Mouse (Mus musculus): ENCODE data around the gene Card11. TPM values are rescaled to one million over a fixed set of nuclear protein-coding genes. Genes with fewer than 3 reads are reported as not detected.

The Card11 gene
- total RNA-seq, 2 experiments from 2014 or later: 0.29 to 0.45 TPM

DNA sequence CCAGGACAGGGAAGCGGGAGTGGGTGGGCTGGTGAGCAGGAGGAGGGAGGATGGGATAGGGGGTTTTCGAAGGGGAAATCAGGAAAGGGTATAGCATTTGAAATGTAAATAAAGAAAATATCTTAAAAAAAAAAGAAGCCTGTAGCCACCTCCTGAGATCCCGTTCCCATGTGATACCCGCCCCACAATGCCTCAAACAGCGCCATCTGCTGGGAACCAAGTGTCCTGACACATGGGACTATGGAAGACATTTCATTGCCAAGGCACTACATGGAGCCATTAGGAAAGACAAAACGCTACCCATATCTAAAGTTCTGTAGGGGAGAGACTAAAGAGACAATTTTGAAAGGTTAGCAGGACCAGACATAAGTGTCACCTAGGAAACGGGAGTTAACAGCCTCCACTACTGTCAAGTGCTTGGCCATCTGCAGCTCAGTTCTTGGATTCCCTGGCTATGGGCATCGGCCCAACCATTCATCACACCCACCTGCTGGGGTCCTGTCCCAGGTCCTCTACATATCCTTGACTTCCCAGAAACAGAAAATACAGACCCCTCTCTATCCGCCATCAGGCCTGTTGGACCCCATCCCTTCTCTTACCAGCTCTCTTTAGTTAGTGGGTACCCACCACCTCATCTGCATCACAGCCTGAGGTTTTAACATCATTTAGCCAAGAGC lies 65.6 kb downstream of the Card11 start:
- intact Hi-C loops (cut with DNase I): no loop called here
- DNase-seq: no peak

DNA sequence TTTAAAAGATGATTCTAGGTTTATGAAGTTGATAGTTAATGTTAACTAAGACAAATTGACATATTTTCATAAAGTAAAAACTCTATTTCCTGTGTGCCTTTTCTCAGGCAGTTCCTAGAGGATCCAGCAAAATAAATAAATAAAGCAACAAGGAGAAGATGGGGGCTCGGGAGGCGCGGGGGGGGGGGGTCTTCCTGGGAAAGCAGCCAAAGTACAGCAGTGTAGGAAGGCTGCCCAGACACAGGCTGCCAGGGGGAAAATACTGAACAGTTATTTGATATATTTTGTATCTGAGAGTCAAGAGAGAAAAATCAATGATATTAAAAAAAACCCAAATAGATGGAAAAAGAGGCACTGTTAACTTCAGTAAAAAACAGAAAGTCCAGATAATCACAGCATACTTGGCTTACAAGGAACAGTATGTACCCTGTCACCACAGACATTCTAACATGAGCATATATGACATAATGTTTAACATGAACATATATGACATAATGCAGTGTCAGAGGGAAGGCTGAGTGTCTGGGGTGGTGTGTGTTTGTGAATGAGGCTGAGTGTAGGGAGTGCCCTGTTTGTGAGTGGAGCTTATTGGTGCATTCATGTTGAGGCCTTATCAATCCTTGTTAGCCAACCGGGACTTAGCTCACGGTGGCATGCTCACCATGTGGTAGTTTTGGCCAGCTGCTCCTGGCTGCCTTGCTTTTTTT lies 68.7 kb downstream of the Card11 start:
- no peak for DNase-seq
- intact Hi-C loops (cut with DNase I): no loop called here

DNA sequence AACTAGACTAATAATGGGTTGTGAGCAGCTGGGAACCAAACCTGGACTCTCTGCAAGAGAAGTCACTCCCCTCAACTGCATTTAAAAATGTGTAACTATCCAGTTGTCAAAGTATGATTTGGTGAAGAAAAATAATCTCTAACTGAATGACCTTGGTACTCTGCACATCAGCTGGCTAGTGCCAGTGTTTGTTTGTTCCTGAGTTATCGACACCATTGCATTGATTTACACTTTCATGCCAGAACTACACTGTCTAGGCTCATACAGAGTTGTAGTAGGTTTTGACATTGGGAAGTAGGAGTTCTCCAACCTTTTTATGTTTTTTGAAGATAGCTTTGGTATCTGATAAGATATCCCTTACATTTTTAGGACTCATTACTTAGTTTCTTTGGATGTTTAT lies 81.9 kb downstream of the Card11 start:
- no peak for DNase-seq
- intact Hi-C loops (cut with DNase I): no loop called here

DNA sequence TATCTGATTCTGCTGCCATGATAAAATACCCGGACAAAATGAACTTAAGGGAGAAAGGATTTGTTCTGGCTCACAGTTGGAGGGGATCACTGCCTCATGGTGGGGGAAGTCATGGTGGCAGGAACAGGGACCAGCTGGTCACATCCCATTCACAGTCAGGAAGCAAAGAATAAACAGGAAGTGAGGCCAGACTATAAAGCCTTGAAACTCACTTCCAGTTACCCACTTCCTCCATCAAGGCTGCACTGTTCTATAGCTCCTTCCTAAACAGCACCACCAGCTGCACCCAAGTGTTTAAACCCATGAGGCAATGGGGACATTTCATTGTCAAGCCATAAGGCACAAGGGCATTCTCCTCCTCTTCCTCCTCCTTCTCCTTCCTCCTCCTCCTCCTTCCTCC lies 82.6 kb downstream of the Card11 start:
- DNase-seq: no peak
- intact Hi-C loops (cut with DNase I): no loop called here

DNA sequence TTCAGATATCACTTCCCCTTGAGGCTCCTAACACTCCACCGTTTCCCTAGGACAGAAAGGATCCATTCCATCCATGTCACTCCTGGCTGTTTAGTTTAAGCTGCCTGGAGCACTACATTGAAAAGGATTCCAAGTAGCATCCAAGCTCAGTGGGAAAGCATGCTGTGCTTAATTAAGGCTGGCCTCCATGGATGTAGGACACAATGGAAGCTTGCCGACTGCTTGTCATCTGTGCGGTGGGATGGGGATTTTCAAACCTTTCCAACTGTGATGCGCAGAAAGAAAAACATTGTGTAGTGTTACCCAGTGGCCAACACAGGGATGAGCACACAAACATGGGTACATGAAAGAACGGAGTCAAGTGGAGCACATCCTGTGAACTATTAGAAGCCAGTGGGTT lies 89.5 kb downstream of the Card11 start:
- DNase-seq: no peak
- intact Hi-C loops (cut with DNase I): no loop called here

DNA sequence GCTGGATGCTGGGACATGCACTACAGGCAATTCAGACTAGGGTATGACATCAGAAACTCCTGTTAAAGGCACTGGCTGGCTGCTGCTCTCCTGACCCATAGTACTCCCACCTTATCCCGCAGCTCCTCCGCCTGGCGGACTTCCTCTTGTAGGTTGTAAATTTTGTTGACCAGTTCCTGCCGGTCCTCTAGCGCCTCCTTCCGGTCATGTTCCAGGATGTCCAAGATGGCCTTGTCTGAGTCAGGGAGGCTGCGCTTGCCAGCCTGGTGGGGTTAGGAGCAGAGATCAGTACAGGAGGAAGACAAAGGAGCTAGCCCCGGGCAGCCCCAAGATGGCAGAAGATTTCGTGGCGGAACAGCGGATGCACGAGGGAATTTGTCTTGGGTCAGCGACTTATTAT lies 99.5 kb downstream of the Card11 start:
- intact Hi-C loops (cut with DNase I): no loop called here
- DNase-seq: peak in 1 of 2 experiments; percentile 41

DNA sequence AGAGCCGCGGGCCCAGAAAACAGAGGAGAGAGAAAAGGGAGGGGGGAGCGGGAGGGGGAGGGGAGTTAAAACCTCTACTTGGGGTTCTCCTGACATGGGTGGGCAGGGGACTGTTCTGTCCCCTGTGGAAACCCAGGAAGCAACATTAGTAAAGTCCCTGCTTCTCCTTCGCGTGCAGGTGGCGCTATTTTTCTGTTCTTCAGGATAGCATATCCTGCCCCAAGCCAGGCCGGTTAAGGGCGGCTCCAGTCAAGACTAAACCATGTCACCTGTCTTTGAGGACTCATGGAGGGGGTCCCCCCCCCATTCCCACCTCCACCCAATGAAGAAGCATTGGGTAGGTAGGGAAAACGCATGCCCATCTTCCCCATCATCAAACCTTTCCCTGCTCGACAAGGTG lies 109.3 kb downstream of the Card11 start:
- DNase-seq: peak in 1 of 2 experiments; percentile 21
- intact Hi-C loops (cut with DNase I): no loop called here

DNA sequence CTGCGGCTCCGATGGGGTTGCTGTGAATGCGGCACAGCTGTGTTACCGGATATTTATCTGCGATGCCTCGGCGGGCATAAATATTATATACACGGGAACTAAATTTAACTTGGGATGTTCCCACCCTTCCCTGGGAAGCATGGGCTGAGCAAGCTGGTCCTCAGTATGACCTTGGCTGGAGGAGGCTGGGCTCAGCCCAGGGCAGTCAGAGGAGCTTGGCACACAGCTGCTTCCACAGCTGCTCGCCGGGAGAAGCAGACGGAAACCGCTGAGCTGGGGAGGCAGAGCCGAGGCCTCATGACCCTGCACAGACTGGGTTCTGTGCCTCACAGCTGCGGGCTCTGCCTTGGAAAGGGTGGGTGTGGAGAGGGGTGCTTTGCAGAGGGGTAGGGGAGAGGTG lies 110.3 kb downstream of the Card11 start:
- intact Hi-C loops (cut with DNase I): no loop called here
- DNase-seq: peak; percentile 64 to 66

DNA sequence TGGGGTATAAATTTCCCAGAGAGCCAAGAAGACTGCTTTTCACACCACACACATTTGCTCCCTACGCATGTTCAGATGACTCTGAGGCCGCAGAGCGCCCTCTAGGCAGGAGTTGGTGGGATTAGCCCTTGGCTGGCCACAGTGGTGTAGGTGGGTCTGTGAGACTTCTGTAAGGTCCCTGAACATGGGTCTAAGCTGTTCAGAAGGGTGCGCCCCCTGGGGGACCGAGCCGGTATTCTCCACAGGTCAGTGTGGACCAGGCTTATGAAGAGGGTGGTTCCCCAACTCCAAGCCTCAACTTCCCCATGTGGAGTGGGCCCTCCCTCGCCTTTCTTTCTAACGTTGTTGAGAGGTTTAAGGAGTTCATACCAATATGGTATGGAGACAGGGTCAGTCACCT lies 110.8 kb downstream of the Card11 start:
- intact Hi-C loops (cut with DNase I): no loop called here
- DNase-seq: peak; percentile 25 to 53

DNA sequence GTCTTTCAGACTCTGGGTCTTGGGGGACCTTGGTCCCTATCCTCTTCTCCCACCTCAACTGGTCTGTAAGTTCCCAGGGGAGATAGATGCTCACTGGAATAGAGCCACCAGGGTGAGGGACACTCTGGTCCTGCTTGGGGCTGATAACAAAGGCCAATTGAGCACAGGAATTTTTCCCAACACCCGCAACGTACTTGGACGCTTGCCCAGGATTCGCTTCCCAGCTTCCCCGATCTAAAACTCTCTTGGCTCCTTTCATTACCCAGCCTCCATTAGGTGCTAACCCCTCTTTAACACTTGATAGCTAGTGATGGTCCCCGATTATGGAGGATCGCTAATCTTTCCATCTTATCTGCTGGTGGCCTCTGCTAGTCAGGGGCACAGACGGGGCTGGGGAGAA lies 112.5 kb downstream of the Card11 start:
- intact Hi-C loops (cut with DNase I): no loop called here
- peak in 1 of 2 experiments; percentile 25 for DNase-seq

DNA sequence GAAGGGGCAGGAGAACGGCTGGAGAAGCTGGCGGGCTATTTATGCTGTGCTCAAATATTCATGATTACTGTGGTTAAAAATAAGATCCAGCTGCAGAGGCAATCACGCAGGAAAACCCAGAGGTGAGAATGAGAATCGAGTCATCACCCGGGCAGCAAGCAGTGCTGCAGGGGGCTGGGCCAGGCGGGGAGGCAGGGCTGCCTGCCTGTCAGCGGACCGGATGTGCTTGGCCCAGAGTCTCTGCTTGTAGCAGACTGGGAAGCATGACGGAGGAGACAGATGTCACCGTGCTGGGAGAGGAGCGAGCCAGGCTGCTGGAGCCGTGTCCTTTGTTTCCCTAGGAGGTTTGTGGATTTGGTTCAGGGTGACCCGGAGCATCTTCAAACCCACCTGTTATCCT lies 115.4 kb downstream of the Card11 start:
- intact Hi-C loops (cut with DNase I): no loop called here
- DNase-seq: peak; percentile 31 to 57

DNA sequence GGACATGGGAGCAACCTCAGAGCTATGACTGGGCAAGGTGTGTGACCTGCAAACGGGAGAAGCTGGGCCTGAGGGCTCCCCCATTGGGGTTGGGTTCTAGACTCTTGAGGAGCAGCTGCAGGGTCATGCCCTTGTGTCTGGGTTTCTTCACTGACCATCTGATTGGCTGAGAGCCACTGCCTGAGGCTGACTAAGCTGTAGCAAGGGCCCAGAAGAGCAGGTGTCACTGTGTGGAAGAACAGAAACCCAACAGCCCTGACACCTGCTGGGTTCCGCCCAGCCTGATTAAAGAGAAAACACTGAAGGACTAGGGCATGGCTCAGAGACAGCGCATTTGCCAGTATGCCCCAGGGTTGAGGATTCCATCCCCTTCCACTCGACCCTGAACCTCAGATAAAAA lies 118.0 kb downstream of the Card11 start:
- intact Hi-C loops (cut with DNase I): no loop called here
- no peak for DNase-seq

DNA sequence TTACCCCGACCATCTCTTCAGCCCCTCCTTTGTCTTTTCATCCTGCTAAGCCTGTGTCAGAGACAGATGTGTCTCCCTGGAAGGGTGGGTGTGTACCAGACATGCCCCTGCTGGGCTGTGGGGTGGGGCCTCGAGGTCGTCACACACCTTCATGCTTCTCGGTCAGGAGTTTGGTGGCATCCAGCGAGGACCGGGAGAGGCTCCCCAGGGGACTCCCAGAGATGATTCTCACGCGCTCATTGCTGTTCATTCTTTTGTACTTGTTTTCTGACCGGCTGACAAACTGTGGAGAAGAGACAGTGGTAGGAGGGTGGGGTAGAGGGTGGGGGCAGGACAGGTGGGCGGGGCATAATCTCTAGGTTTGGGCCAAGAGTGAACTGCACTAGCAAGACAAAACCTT lies 120.2 kb downstream of the Card11 start:
- DNase-seq: no peak
- intact Hi-C loops (cut with DNase I): no loop called here

DNA sequence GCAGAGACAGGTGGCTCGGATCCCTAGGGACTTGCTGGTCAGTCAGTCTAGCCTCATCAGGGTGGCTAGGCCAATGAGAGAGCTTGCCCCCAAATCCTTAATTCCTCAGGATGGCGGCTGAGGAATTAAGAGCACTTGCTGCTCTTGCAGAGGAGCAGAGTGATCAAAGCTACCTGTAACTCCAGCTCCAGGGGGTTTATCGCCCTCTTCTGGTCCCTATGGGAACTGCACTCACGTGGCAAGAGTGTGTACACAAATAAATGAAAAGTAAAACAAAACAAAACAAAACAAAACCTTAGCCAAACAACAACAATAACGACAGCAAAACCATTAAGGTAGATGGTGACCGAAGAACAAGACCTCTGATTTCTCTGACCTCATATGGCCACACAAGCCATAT lies 121.7 kb downstream of the Card11 start:
- no peak for DNase-seq
- intact Hi-C loops (cut with DNase I): loop anchor here (10.0 kb wide), 2 partner anchors 196 to 1436 kb away; no protein-coding TSS in a partner anchor

DNA sequence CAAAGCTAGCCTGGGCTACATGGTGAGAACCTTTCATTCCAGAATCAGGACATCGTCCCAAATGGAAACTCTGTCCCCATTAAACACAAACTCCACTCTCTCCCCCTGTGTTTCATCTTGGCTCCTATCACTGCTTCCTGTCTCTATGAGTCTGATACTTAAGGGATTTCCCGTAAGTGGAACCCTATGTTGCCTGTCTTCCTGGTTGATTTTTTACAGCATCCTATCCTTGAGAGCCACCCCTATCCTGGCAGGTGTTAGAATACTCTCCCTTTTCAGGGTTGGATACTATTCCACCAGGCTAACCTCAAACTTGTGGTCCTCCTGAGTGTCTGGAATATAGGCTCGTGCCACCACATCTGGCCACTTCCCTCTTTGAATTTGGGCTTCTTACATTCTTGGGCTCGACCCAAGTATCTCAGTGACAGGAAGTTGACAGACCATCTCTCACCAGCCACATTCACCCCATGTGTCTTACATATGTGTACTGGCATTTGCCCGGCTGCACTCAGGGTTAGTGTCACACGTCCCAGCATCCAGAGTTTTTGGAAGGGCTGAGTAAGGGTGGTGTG lies 126.6 kb downstream of the Card11 start:
- intact Hi-C loops (cut with DNase I): loop anchor here (5.0 to 10.0 kb wide), 3 partner anchors 88 to 1441 kb away; no protein-coding TSS in a partner anchor
- no peak for DNase-seq

DNA sequence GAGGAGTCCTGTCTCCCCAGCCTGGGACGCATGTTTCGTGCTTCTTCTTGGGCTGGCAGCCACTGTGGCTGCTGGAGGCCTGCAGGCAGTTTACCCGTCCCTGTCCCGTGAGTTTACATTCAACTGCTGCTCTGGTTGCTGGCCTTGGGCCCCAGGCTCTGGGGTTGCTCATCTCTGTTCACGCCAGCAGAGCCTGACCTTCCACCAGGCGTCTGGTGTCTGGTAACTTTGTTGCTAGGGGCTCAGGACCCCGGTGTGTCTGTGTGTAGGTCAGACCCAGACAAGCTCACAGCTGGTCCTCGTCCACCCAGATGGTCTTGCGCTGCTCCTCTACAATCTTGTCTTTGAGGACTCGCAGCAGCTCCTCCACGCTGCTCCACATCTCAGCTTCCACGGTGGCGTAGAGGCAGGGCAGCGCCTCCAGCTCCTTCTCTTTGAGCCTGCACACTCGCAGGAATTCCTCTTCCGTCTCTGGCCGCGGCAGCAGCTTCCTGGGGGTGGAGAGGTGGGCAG lies 127.3 kb downstream of the Card11 start:
- peak in 1 of 2 experiments; percentile 37 for DNase-seq
- intact Hi-C loops (cut with DNase I): loop anchor here (5.0 to 10.0 kb wide), 3 partner anchors 89 to 1442 kb away; no protein-coding TSS in a partner anchor

DNA sequence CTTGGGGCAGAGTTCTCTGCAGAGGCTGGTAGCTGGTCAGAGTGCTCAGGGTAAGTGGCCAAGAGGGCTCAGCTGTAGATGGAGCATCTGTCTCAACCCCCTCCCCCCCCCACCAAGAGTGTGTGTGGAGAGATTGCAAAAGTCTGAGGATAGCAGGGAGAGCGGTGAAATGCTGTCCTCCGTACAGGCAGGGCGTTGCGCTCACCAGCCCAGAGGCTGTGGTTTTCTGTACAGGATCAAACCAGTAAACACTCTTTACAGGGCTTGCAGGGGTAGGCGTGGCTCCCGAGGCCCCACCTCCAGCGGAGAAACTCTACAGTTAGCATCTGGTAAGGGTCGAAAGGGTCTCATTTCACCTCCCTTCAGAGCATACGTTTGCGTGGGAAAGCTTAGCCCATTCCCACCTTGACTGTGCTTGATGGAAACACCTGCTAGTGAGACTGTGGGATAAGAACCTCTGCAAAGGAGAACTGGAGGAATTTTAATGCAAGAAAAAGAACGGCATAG lies 127.8 kb downstream of the Card11 start:
- intact Hi-C loops (cut with DNase I): loop anchor here (5.0 to 10.0 kb wide), 3 partner anchors 90 to 1442 kb away; no protein-coding TSS in a partner anchor

DNA sequence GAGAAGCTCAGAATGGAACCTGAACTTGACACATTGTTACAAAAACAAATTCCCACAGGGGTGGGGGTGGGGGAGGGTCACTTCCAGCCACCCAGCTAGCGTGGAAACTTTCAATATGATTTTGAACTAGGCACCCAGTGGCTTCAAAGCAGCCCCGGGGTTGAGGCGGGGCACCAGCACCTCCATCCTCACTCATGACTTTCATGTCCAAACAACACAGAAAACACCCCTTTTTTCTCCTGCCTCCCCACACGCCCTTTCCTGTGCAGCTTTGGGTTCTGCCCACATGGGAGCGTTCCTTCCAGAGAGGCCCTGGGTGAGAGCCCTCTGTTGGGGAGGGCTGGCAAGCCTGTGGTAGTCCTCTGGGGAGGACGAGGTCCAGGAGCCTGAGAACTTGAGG lies 129.1 kb downstream of the Card11 start:
- intact Hi-C loops (cut with DNase I): loop anchor here (5.0 to 10.0 kb wide), 3 partner anchors 91 to 1444 kb away; no protein-coding TSS in a partner anchor
- no peak for DNase-seq

More for the DNA sequence above, 127.8 kb downstream of the Card11 start:
- no peak for DNase-seq

DNA sequence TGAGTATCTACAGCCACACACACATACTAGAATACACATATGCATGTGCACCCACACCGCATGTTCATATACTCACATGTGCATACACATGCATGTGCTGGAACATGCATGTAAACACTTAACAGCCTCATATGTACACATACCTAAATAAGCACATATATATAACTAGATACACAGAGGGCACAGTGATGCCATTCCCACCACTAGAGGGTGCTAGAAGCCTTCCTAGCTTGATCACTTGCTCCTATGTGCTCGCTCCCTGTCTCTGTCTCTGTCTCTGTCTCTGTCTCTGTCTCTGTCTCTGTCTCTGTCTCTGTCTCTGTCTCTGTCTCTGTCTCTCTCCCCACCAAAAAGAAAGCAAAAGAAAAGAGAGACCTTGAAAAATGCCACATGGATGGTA lies 131.3 kb downstream of the Card11 start:
- intact Hi-C loops (cut with DNase I): no loop called here
- DNase-seq: peak; percentile 63 to 76

DNA sequence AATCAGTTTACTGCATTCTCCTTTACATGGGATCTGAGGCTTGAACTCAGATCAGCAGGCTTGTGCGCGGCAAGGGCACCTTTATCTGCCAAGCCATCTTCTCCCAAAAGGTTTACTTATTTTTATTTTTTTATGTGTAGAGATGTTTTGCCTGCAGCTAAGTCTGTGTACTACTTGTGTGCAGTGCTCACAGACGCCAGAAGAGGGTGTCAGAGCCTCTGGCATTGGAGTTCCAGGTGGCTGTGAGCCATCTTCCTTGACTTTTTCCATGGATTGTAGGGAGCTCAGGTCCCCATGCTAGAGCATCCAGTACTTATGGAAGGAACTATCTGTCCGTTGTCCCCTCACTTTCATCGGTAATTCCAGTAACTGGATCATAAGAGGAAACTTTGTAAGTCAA lies 140.7 kb downstream of the Card11 start:
- no peak for DNase-seq
- intact Hi-C loops (cut with DNase I): no loop called here

DNA sequence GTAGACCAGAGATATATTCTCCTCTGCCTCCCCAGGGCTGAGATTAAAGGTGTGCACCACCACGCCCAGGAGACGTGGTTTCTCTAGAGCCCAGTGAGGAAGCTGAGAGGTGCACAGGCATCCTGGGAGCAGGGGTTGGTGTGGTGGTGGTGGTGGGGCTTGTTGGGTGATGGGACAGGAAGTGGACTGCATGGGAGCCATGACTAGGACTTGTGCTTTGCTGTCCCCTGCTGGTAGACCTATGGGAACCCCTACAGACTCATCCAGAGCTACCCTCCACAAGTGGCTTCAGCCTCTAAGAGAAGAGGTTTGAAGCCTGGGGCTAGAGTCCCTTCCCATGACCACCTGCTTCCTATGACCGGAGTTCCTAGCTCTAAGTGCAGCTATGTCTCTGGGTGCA lies 142.0 kb downstream of the Card11 start:
- DNase-seq: peak in 1 of 2 experiments; percentile 25
- intact Hi-C loops (cut with DNase I): no loop called here

Measured in heart, postnatal 10 days (tissue).